Mouse (Mus musculus) testis, adult 2 months (tissue): ENCODE measurements at regions not wholly inside any gene's neighbourhood (a gene's known extent, or its start where the extent isn't known, plus 50 kb on each side); places are given as distances from the start of the nearest gene placed in this dataset.

ENCODE experiments used
- H3K27ac ChIP-seq: fragments of 200-500 bp; 2 replicates; pipeline ENCODE4 v1.5.1; 2012; ENCODE audit warnings: low read depth, low read length; ENCODE audit not compliant: control insufficient read depth, insufficient read depth
- H3K27me3 ChIP-seq: fragments of 200-500 bp; 2 replicates; pipeline ENCODE4 v1.6.1; 2012; ENCODE audit warnings: mild to moderate bottlenecking, low read length, moderate library complexity; ENCODE audit not compliant: control insufficient read depth, insufficient read depth
- H3K36me3 ChIP-seq: fragments of 200-500 bp; 2 replicates; pipeline ENCODE4 v1.6.1; 2012; ENCODE audit warnings: mild to moderate bottlenecking, low read length; ENCODE audit not compliant: control insufficient read depth, insufficient read depth
- H3K4me1 ChIP-seq: fragments of 200-500 bp; 2 replicates; pipeline ENCODE4 v1.6.1; 2012; ENCODE audit warnings: low read length; ENCODE audit not compliant: control insufficient read depth, insufficient read depth
- H3K4me3 ChIP-seq: fragments of 200-500 bp; 2 replicates; pipeline ENCODE4 v1.5.1; 2012; ENCODE audit warnings: low read depth, mild to moderate bottlenecking, low read length, moderate library complexity, mixed read lengths; ENCODE audit not compliant: control insufficient read depth
- CTCF ChIP-seq: fragments of 200-500 bp; IDR thresholded peaks from 2 replicates; pipeline ENCODE4 v1.5.1; 2012; ENCODE audit warnings: low read depth, mild to moderate bottlenecking, inconsistent platforms, low read length, moderate library complexity; ENCODE audit not compliant: control insufficient read depth, insufficient read depth, insufficient replicate concordance
- POLR2A ChIP-seq: fragments of 200-500 bp; IDR thresholded peaks from 2 replicates; pipeline ENCODE4 v1.6.1; 2012; ENCODE audit warnings: low read depth, mild to moderate bottlenecking, inconsistent platforms, low read length, moderate library complexity; ENCODE audit not compliant: control insufficient read depth

DNA sequence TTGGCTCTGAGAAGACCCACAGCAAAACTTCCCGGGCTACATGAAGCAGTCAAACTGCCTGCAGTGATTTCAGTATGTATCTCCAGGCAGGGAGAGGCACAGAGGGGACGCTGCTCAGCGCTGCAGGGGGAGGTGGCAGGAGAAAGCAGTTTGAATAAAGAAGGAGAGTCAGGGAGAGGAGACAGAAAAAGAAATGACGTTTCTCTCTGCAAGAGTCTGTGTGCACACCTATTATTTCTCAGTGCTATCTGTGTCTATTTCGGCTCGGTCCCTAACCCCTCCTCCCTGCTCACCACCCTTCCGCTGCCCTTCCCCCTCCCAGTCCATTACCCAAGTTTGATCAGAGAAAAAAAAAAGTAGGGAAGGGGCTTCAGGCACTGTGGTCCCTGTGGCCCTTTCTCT lies 391.4 kb upstream of the Cited2 start:
- no peak overlapping the region for H3K27ac ChIP-seq
- no peak overlapping the region for H3K4me3 ChIP-seq
- no peaks in the 10 kb centered on the region for H3K36me3 ChIP-seq
- no peaks in the 10 kb centered on the region for H3K27me3 ChIP-seq
- TF ChIP-seq CTCF (no peak), POLR2A (no peak)
- peaks cover 7% of the 10 kb centered on the region for H3K4me1 ChIP-seq

GRCm38 (mm10) chr10:17332025-17332767 lies 390.8 kb upstream of the Cited2 start:
- TF ChIP-seq CTCF = no peak
- TF ChIP-seq POLR2A = no peak
- H3K36me3 ChIP-seq = no peaks in the 10 kb centered on the region
- H3K4me1 ChIP-seq = peaks cover 7% of the 10 kb centered on the region
- no peak overlapping the region for H3K4me3 ChIP-seq
- no peaks in the 10 kb centered on the region for H3K27me3 ChIP-seq
- no peak overlapping the region for H3K27ac ChIP-seq

- H3K4me3 ChIP-seq = no peak overlapping the region
- H3K4me1 ChIP-seq = peaks cover 7% of the 10 kb centered on the region
- H3K27ac ChIP-seq = no peak overlapping the region
- no peaks in the 10 kb centered on the region for H3K36me3 ChIP-seq
- H3K27me3 ChIP-seq = no peaks in the 10 kb centered on the region
- TF ChIP-seq CTCF (no peak), POLR2A (no peak)
These were observed 390.0 kb upstream of the Cited2 start for GRCm38 (mm10) chr10:17332986-17333385.

- TF ChIP-seq CTCF (no peak), POLR2A (no peak)
- H3K36me3 ChIP-seq = no peaks in the 10 kb centered on the region
- H3K4me1 ChIP-seq = peaks cover 7% of the 10 kb centered on the region
- H3K27ac ChIP-seq = peak overlapping the region; percentile 44
- no peak overlapping the region for H3K4me3 ChIP-seq
- no peaks in the 10 kb centered on the region for H3K27me3 ChIP-seq
These were observed 389.3 kb upstream of the Cited2 start for GRCm38 (mm10) chr10:17333676-17334075.

DNA sequence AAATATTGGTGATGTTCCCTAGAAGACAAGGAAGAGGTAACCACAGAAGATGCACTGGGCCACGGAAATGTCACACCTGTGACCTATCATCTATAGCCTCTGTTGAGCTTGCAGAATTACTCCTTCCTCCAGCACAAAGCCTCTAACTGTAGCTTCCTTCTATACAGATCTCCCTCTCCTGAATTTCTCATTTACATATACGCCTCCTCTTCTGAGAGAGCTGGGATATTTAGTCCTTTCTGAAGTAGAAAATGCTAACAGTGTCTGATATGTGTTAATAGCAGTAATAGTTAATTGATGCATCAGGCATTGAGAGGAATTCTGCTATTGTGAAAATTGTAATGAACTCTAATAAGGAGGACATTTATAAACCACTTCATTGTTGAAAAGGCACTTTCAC lies 385.8 kb upstream of the Cited2 start:
- peaks cover 4% of the 10 kb centered on the region for H3K4me1 ChIP-seq
- H3K27ac ChIP-seq = no peak overlapping the region
- no peak overlapping the region for H3K4me3 ChIP-seq
- H3K27me3 ChIP-seq = no peaks in the 10 kb centered on the region
- no peak for TF ChIP-seq POLR2A
- TF ChIP-seq CTCF = no peak
- H3K36me3 ChIP-seq = no peaks in the 10 kb centered on the region

- TF ChIP-seq POLR2A (no peak), CTCF (no peak)
- Histone ChIP-seq H3K27ac (no peak overlapping the region), H3K36me3 (no peaks in the 10 kb centered on the region), H3K4me3 (no peak overlapping the region), H3K4me1 (no peaks in the 10 kb centered on the region), H3K27me3 (no peaks in the 10 kb centered on the region)
These were observed 379.2 kb upstream of the Cited2 start for GRCm38 (mm10) chr10:17343829-17344228.

GRCm38 (mm10) chr10:17352202-17352994 lies 370.6 kb upstream of the Cited2 start:
- TF ChIP-seq POLR2A = no peak
- no peak for TF ChIP-seq CTCF
- H3K36me3 ChIP-seq = no peaks in the 10 kb centered on the region
- H3K27me3 ChIP-seq = no peaks in the 10 kb centered on the region
- H3K27ac ChIP-seq = no peak overlapping the region
- no peak overlapping the region for H3K4me3 ChIP-seq
- no peaks in the 10 kb centered on the region for H3K4me1 ChIP-seq
